Mouse (Mus musculus) monocyte, adult 2 months (primary cell): ENCODE data around the gene Smg6.

Experiments
- DNase-seq, 2 experiments: peaks; one replicate each; pipeline ENCODE4 v3.0.0; 2022; ENCODE audit warnings: low spot score in 2 of 2, low read depth in 1 of 2

Gene Smg6

GRCm38 (mm10) chr11:74925577-74926387 is at the start of gene Smg6, which contains the start of gene Srr:
Smg6 (plus strand) TSS chr11:74925823.
Srr (minus strand) TSS chr11:74925948.
- DNase-seq: peak; percentile 68 to 82

- no peak for DNase-seq
These were observed 48.8 kb upstream of the Smg6 start for GRCm38 (mm10) chr11:74876801-74877200.

- DNase-seq: no peak
These were observed 44.6 kb upstream of the Smg6 start for GRCm38 (mm10) chr11:74880999-74881398.

- DNase-seq: no peak
These were observed 43.6 kb upstream of the Smg6 start for GRCm38 (mm10) chr11:74881979-74882378.

- no peak for DNase-seq
These were observed 42.5 kb upstream of the Smg6 start for GRCm38 (mm10) chr11:74883098-74883497.

GRCm38 (mm10) chr11:74894619-74895018 is 31.0 kb upstream of the Smg6 start:
- DNase-seq: no peak

- DNase-seq: peak; percentile 8 to 28
These were observed 29.4 kb upstream of the Smg6 start for GRCm38 (mm10) chr11:74895980-74896900.

GRCm38 (mm10) chr11:74896901-74897677 is 28.5 kb upstream of the Smg6 start, which contains the start of gene Sgsm2:
Sgsm2 (minus strand) TSS chr11:74897060.
- DNase-seq: peak; percentile 5 to 13

- DNase-seq: peak; percentile 71 to 83
These were observed 27.7 kb upstream of the Smg6 start, which contains the start of gene Tsr1 for GRCm38 (mm10) chr11:74897678-74898516. Tsr1 (plus strand) TSS chr11:74898071.

GRCm38 (mm10) chr11:74898517-74898827 is 27.2 kb upstream of the Smg6 start:
- no peak for DNase-seq

- DNase-seq: no peak
These were observed 24.1 kb upstream of the Smg6 start for GRCm38 (mm10) chr11:74901555-74901954.

- no peak for DNase-seq
These were observed 23.2 kb upstream of the Smg6 start for GRCm38 (mm10) chr11:74902416-74902815.

- DNase-seq: no peak
These were observed 17.8 kb upstream of the Smg6 start for GRCm38 (mm10) chr11:74907850-74908249.

- DNase-seq: no peak
These were observed 16.8 kb upstream of the Smg6 start for GRCm38 (mm10) chr11:74908618-74909399.

GRCm38 (mm10) chr11:74909978-74910377 is 15.6 kb upstream of the Smg6 start:
- no peak for DNase-seq

GRCm38 (mm10) chr11:74912492-74912891 is 13.1 kb upstream of the Smg6 start:
- no peak for DNase-seq

- no peak for DNase-seq
These were observed 6.4 kb upstream of the Smg6 start for GRCm38 (mm10) chr11:74919249-74919648.

GRCm38 (mm10) chr11:74924149-74924548 is 1.5 kb upstream of the Smg6 start:
- no peak for DNase-seq

GRCm38 (mm10) chr11:74926388-74927005 is 874 bp downstream of the Smg6 start:
- no peak for DNase-seq
